Mouse (Mus musculus): ENCODE results near the gene Prrc2b. TPM values are rescaled to one million over a fixed set of nuclear protein-coding genes. Genes with fewer than 3 reads are reported as not detected.
A peak's percentile ranks its signal among the peaks of the same experiment; 100 is the strongest.

Prrc2b gene
- polyA plus RNA-seq, 1 experiment from 2014 or later, result 30.4 TPM

DNA sequence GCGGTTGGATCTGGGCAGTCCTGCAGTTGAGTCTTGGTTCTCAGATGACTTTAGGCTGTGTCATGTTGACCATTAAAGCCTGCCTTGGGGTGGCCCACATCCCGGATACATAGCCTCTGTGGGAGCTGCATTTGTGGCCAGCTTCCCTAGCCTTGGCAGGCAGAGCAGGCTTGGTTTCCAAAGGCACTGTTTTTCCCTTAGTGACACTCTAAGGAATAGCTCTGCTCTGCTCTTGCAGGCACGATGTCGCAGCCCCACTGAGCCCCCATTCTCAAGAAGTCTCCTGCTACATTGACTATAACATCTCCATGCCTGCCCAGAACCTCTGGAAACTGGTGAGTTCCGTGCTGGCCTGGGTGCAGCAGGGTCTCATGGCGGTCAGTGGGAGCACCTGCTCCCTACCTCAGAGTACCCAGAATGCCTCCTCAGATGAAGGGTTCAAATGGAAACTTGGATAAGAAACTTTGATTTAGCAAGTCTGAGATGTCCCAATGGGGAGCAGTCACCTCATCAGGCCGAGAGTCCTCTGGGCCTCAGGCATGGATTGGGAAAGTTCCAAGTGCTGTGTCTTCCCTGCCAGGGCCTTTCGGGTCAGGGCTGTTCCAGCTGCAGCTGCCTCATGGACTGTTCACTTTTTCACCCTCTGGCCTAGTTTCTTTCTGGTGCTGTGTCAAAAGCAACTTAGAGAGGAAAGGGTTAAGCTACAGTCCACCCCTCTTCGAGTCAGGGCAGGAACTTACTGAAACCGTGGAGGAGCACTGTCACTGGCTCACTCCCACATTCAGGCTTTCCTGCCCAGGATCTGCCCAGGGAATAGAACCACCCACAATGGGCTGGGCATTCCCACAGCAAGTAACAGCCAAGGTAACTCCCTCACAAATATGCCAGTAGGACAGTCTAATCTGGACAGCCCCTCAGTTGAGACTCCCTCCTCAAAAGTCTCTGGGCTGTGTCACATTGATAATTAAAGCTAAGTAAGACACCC, 97.8 kb downstream of the Prrc2b start:
- Histone ChIP-seq H3K9ac (replicated peaks; ENCODE audit: low read length) (no peak overlapping the region), H3K4me1 (ENCODE audit: insufficient read depth, low read length) (no peaks in the 10 kb centered on the region), H3K9me3 (ENCODE audit: low read length) (no peaks in the 10 kb centered on the region), H3K4me3 (ENCODE audit: low read length) (no peak overlapping the region), H3K27me3 (ENCODE audit: insufficient read depth, low read length) (no peaks in the 10 kb centered on the region), H3K27ac (ENCODE audit: low read length) (no peak overlapping the region), H3K4me2 (replicated peaks; ENCODE audit: low read depth, low read length) (no peak overlapping the region), H3K36me3 (ENCODE audit: insufficient read depth, low read length) (peaks cover 47% of the 10 kb centered on the region)
- no peak for ATAC-seq (ENCODE audit: low FRiP score, low TSS enrichment)
- WGBS, result 74% methylated on average over 10 of the region's 10 CpGs

- Histone ChIP-seq H3K4me3 (ENCODE audit: low read length) (no peak overlapping the region), H3K9me3 (ENCODE audit: low read length) (no peaks in the 10 kb centered on the region), H3K27me3 (ENCODE audit: insufficient read depth, low read length) (no peaks in the 10 kb centered on the region), H3K9ac (replicated peaks; ENCODE audit: low read length) (no peak overlapping the region), H3K36me3 (ENCODE audit: insufficient read depth, low read length) (peaks cover 52% of the 10 kb centered on the region), H3K27ac (ENCODE audit: low read length) (no peak overlapping the region), H3K4me2 (replicated peaks; ENCODE audit: low read depth, low read length) (no peak overlapping the region), H3K4me1 (ENCODE audit: insufficient read depth, low read length) (no peaks in the 10 kb centered on the region)
- 86% methylated on average over 12 of the region's 12 CpGs for WGBS
- ATAC-seq (ENCODE audit: low FRiP score, low TSS enrichment), result no peak
Observed at GRCm38 (mm10) chr2:32251791-32252527, 101.1 kb downstream of the Prrc2b start.

GRCm38 (mm10) chr2:32252658-32253057, 101.8 kb downstream of the Prrc2b start:
- H3K4me3 ChIP-seq (ENCODE audit: low read length), result no peak overlapping the region
- no peaks in the 10 kb centered on the region for H3K27me3 ChIP-seq (ENCODE audit: insufficient read depth, low read length)
- H3K4me2 ChIP-seq (replicated peaks; ENCODE audit: low read depth, low read length), result no peak overlapping the region
- H3K4me1 ChIP-seq (ENCODE audit: insufficient read depth, low read length), result no peaks in the 10 kb centered on the region
- no peak overlapping the region for H3K27ac ChIP-seq (ENCODE audit: low read length)
- no peak for ATAC-seq (ENCODE audit: low FRiP score, low TSS enrichment)
- 90% methylated on average over 5 of the region's 5 CpGs for WGBS
- H3K36me3 ChIP-seq (ENCODE audit: insufficient read depth, low read length), result peaks cover 53% of the 10 kb centered on the region
- H3K9me3 ChIP-seq (ENCODE audit: low read length), result no peaks in the 10 kb centered on the region
- H3K9ac ChIP-seq (replicated peaks; ENCODE audit: low read length), result no peak overlapping the region

- Histone ChIP-seq H3K36me3 (ENCODE audit: insufficient read depth, low read length) (peaks cover 50% of the 10 kb centered on the region), H3K4me1 (ENCODE audit: insufficient read depth, low read length) (no peaks in the 10 kb centered on the region), H3K9me3 (ENCODE audit: low read length) (no peaks in the 10 kb centered on the region), H3K4me3 (ENCODE audit: low read length) (no peak overlapping the region), H3K27me3 (ENCODE audit: insufficient read depth, low read length) (no peaks in the 10 kb centered on the region), H3K27ac (ENCODE audit: low read length) (no peak overlapping the region), H3K9ac (replicated peaks; ENCODE audit: low read length) (no peak overlapping the region), H3K4me2 (replicated peaks; ENCODE audit: low read depth, low read length) (no peak overlapping the region)
- ATAC-seq (ENCODE audit: low FRiP score, low TSS enrichment), result no peak
- 100% methylated on average over 1 of the region's 1 CpGs for WGBS
Observed at GRCm38 (mm10) chr2:32253352-32253751, 102.5 kb downstream of the Prrc2b start.

DNA sequence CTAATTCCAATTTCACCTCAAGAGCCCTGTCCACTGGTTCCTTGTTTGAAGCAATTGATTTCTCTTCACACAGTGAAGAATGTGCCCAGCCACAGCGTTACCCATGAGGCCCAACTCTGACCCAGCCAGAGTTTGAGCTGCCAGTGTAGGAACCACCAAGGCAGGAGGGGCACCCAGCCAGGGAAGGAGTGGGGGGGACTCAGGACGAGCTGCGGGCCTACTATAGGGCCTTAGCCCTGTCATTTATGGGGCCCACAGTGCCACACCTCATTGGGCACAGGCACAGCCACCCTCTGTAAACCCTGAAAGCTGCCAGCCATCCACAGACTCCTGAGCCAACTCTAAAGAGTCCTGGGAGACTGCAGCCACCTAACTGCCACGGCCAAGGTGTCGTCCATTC, 103.7 kb downstream of the Prrc2b start:
- Histone ChIP-seq H3K9ac (replicated peaks; ENCODE audit: low read length) (no peak overlapping the region), H3K4me1 (ENCODE audit: insufficient read depth, low read length) (peaks cover 8% of the 10 kb centered on the region), H3K27me3 (ENCODE audit: insufficient read depth, low read length) (no peaks in the 10 kb centered on the region), H3K36me3 (ENCODE audit: insufficient read depth, low read length) (peaks cover 50% of the 10 kb centered on the region), H3K4me3 (ENCODE audit: low read length) (no peak overlapping the region), H3K9me3 (ENCODE audit: low read length) (no peaks in the 10 kb centered on the region), H3K4me2 (replicated peaks; ENCODE audit: low read depth, low read length) (no peak overlapping the region), H3K27ac (ENCODE audit: low read length) (no peak overlapping the region)
- WGBS, result 86% methylated on average over 5 of the region's 5 CpGs
- no peak for ATAC-seq (ENCODE audit: low FRiP score, low TSS enrichment)

GRCm38 (mm10) chr2:32256273-32256672, 105.4 kb downstream of the Prrc2b start:
- Histone ChIP-seq H3K4me3 (ENCODE audit: low read length) (no peak overlapping the region), H3K4me1 (ENCODE audit: insufficient read depth, low read length) (peaks cover 8% of the 10 kb centered on the region), H3K9me3 (ENCODE audit: low read length) (no peaks in the 10 kb centered on the region), H3K4me2 (replicated peaks; ENCODE audit: low read depth, low read length) (no peak overlapping the region), H3K9ac (replicated peaks; ENCODE audit: low read length) (no peak overlapping the region), H3K27me3 (ENCODE audit: insufficient read depth, low read length) (no peaks in the 10 kb centered on the region), H3K36me3 (ENCODE audit: insufficient read depth, low read length) (peaks cover 41% of the 10 kb centered on the region), H3K27ac (ENCODE audit: low read length) (no peak overlapping the region)
- 93% methylated on average over 11 of the region's 11 CpGs for WGBS
- ATAC-seq (ENCODE audit: low FRiP score, low TSS enrichment), result no peak

DNA sequence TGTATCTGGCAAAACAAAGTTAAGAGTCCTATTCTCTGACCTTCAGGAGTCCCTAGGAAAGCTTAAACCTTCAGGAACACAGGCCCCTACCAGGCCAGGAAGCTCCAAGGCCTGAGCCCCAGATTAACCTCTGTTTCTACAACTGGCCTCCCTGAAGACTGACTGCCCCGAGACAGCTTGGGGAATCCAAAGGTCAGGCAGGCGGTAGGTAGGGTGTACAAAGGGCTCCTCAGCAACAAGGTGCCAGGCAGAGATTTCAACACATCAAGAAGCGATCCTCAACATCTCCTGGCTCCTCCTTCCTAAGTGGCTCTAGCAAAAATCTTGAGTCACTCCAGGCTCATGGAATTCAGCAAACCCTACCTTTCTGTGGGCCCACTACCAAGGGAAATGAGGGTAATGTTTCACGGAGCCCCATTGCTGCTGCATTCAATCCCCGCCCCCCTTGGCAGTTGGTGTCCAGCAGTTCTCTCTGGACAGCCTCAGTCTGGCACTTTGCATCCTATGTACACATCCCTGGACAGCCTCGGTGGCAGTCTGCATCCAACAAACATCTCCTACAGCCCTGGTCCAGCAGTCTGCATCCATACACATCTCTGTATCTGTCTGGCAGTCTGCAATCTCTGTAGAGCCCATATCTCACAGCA, 108.1 kb downstream of the Prrc2b start:
- H3K4me3 ChIP-seq (ENCODE audit: low read length), result peak overlapping the region; percentile 81
- WGBS, result 46% methylated on average over 6 of the region's 6 CpGs
- ATAC-seq (ENCODE audit: low FRiP score, low TSS enrichment), result no peak
- H3K36me3 ChIP-seq (ENCODE audit: insufficient read depth, low read length), result peaks cover 18% of the 10 kb centered on the region
- H3K27me3 ChIP-seq (ENCODE audit: insufficient read depth, low read length), result no peaks in the 10 kb centered on the region
- H3K27ac ChIP-seq (ENCODE audit: low read length), result peak overlapping the region; percentile 43; the same call in 1 of the 2 replicates
- H3K4me1 ChIP-seq (ENCODE audit: insufficient read depth, low read length), result peaks cover 8% of the 10 kb centered on the region
- no peaks in the 10 kb centered on the region for H3K9me3 ChIP-seq (ENCODE audit: low read length)
- H3K4me2 ChIP-seq (replicated peaks; ENCODE audit: low read depth, low read length), result peak overlapping the region; percentile 73
- peak overlapping the region; percentile 74 for H3K9ac ChIP-seq (replicated peaks; ENCODE audit: low read length)

DNA sequence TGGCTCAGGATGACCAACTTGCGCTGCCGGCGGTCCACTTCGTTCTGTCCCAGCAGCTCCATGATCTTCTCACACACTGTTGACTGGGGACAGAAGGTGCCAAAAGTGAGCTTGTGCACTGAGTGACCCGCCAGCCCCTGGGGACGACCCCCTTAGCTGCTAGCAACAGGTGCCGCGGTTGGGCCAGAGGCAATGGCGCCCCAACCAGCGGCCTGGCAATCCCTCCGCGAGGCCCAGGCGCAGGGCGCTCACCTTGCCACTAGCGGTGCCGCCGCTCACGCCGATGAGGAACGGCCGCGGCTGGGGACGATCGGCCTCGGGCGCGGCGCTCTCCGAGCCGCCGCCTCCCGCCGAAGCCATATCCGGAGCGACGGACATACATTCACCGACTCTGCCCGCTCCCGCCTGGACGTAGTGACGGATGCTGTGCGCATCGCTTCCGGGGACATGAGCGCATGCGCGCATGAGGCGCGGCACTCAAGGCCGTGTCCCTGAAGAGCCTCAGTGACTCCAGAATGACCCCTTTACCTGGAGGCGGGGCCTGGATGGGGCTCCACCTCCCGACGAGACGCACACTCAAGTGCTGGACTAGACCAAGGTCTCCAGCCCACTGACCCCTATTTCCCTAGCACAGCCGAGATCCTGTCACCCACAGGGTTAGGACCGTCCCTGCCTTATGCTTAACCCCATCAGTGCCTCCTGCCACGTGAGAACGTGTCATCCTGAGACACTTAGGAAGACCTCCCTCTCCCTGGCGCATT, 109.0 kb downstream of the Prrc2b start, which contains the start of gene Uck1:
Uck1 (minus strand) TSS at position 503 of the 761 bp plus-strand sequence.
- Histone ChIP-seq H3K36me3 (ENCODE audit: insufficient read depth, low read length) (peaks cover 12% of the 10 kb centered on the region), H3K4me2 (replicated peaks; ENCODE audit: low read depth, low read length) (peak within 1 kb of the TSS; percentile 73), H3K4me1 (ENCODE audit: insufficient read depth, low read length) (peaks cover 8% of the 10 kb centered on the region), H3K9ac (replicated peaks; ENCODE audit: low read length) (peak within 1 kb of the TSS; percentile 74), H3K27ac (ENCODE audit: low read length) (peak within 1 kb of the TSS; percentile 53), H3K4me3 (ENCODE audit: low read length) (peak within 1 kb of the TSS; percentile 81), H3K9me3 (ENCODE audit: low read length) (no peaks in the 10 kb centered on the region), H3K27me3 (ENCODE audit: insufficient read depth, low read length) (no peaks in the 10 kb centered on the region)
- peak; percentile 93 for ATAC-seq (ENCODE audit: low FRiP score, low TSS enrichment)
- WGBS, result 1% methylated on average over 57 of the region's 59 CpGs

GRCm38 (mm10) chr2:32260635-32261034, 109.8 kb downstream of the Prrc2b start:
- 38% methylated on average over 4 of the region's 4 CpGs for WGBS
- H3K4me3 ChIP-seq (ENCODE audit: low read length), result no peak overlapping the region
- no peak overlapping the region for H3K4me2 ChIP-seq (replicated peaks; ENCODE audit: low read depth, low read length)
- peaks cover 8% of the 10 kb centered on the region for H3K4me1 ChIP-seq (ENCODE audit: insufficient read depth, low read length)
- H3K27ac ChIP-seq (ENCODE audit: low read length), result no peak overlapping the region
- H3K9ac ChIP-seq (replicated peaks; ENCODE audit: low read length), result no peak overlapping the region
- H3K36me3 ChIP-seq (ENCODE audit: insufficient read depth, low read length), result peaks cover 12% of the 10 kb centered on the region
- H3K9me3 ChIP-seq (ENCODE audit: low read length), result no peaks in the 10 kb centered on the region
- no peaks in the 10 kb centered on the region for H3K27me3 ChIP-seq (ENCODE audit: insufficient read depth, low read length)
- ATAC-seq (ENCODE audit: low FRiP score, low TSS enrichment), result no peak
